Mouse (Mus musculus) lung, embryonic 16.5 days (tissue): ENCODE measurements at regions not wholly inside any gene's neighbourhood (a gene's known extent, or its start where the extent isn't known, plus 50 kb on each side); places are given as distances from the start of the nearest gene placed in this dataset.

ENCODE experiments used
- ATAC-seq: fragments of 200-750 bp; cut with Nextera tagmentation; 2 replicates; pipeline ENCODE4 v1.8.0; 2017; ENCODE audit warnings: low read depth, mild to moderate bottlenecking, moderate library complexity
- H3K27ac ChIP-seq: fragments of 300-500 bp; sonication (generic); 2 replicates; pipeline ENCODE4 v1.5.1; 2014; ENCODE audit warnings: mild to moderate bottlenecking, control low read depth, low read length
- H3K27me3 ChIP-seq: fragments of 300-500 bp; sonication (generic); 2 replicates; pipeline ENCODE4 v1.6.1; 2014; ENCODE audit warnings: low read depth, low read length, mixed read lengths; ENCODE audit not compliant: control insufficient read depth, insufficient read depth
- H3K36me3 ChIP-seq: fragments of 300-500 bp; sonication (generic); 2 replicates; pipeline ENCODE4 v1.6.1; 2014; ENCODE audit warnings: low read length; ENCODE audit not compliant: control insufficient read depth, insufficient read depth
- H3K4me1 ChIP-seq: fragments of 300-500 bp; sonication (generic); replicated peaks from 2 replicates; pipeline ENCODE4 v1.6.1; 2014; ENCODE audit warnings: low read length, mixed read lengths; ENCODE audit not compliant: control insufficient read depth, insufficient read depth
- H3K4me2 ChIP-seq: fragments of 300-500 bp; sonication (generic); 2 replicates; pipeline ENCODE4 v1.6.1; 2014; ENCODE audit warnings: low read depth, low read length, control low read depth
- H3K4me3 ChIP-seq: fragments of 300-500 bp; sonication (generic); 2 replicates; pipeline ENCODE4 v1.5.1; 2014; ENCODE audit warnings: mild to moderate bottlenecking, low read length, control low read depth
- H3K9ac ChIP-seq: fragments of 300-500 bp; sonication (generic); 2 replicates; pipeline ENCODE4 v1.6.1; 2014; ENCODE audit warnings: low read length, control low read depth
- H3K9me3 ChIP-seq: fragments of 300-500 bp; sonication (generic); 2 replicates; pipeline ENCODE4 v1.6.1; 2016; ENCODE audit warnings: low read length; ENCODE audit not compliant: control insufficient read depth
- WGBS: fragments of 180-500 bp; shearing (Covaris S2); extraction: QIAGEN DNeasy Blood & Tissue Kit; methylation state at CpG from one replicate; pipeline ENCODE4 v1.1.7; 2014; 5-methylcytosine and 5-hydroxymethylcytosine counted together

GRCm38 (mm10) chr8:60827241-60827640 lies 63.0 kb upstream of the Hpf1 start:
- Histone ChIP-seq H3K4me3 (no peak overlapping the region), H3K4me2 (no peak overlapping the region), H3K27me3 (no peaks in the 10 kb centered on the region), H3K9ac (no peak overlapping the region), H3K27ac (no peak overlapping the region), H3K9me3 (no peaks in the 10 kb centered on the region), H3K4me1 (no peaks in the 10 kb centered on the region; the same call in 1 of the 2 replicates), H3K36me3 (no peaks in the 10 kb centered on the region)
- 94% methylated on average over 8 of the region's 8 CpGs for WGBS
- ATAC-seq, result no peak

- H3K27ac ChIP-seq, result no peak overlapping the region
- no peak overlapping the region for H3K9ac ChIP-seq
- no peaks in the 10 kb centered on the region for H3K27me3 ChIP-seq
- H3K36me3 ChIP-seq, result no peaks in the 10 kb centered on the region
- H3K4me1 ChIP-seq, result no peaks in the 10 kb centered on the region; the same call in 1 of the 2 replicates
- WGBS, result 82% methylated on average over 4 of the region's 4 CpGs
- no peak overlapping the region for H3K4me2 ChIP-seq
- H3K9me3 ChIP-seq, result no peaks in the 10 kb centered on the region
- H3K4me3 ChIP-seq, result no peak overlapping the region
- no peak for ATAC-seq
These were observed 61.1 kb upstream of the Hpf1 start for GRCm38 (mm10) chr8:60829093-60829492.

GRCm38 (mm10) chr8:60830556-60830955 lies 59.7 kb upstream of the Hpf1 start:
- no peak for ATAC-seq
- H3K4me1 ChIP-seq, result no peaks in the 10 kb centered on the region; the same call in 1 of the 2 replicates
- H3K27ac ChIP-seq, result no peak overlapping the region
- WGBS, result 65% methylated on average over 1 of the region's 1 CpGs
- H3K9me3 ChIP-seq, result no peaks in the 10 kb centered on the region
- no peaks in the 10 kb centered on the region for H3K27me3 ChIP-seq
- H3K4me2 ChIP-seq, result no peak overlapping the region
- no peaks in the 10 kb centered on the region for H3K36me3 ChIP-seq
- no peak overlapping the region for H3K9ac ChIP-seq
- H3K4me3 ChIP-seq, result no peak overlapping the region

- 15% methylated on average over 3 of the region's 3 CpGs for WGBS
- Histone ChIP-seq H3K4me3 (no peak overlapping the region), H3K4me2 (no peak overlapping the region), H3K27me3 (no peaks in the 10 kb centered on the region), H3K4me1 (no peaks in the 10 kb centered on the region), H3K9ac (no peak overlapping the region), H3K9me3 (no peaks in the 10 kb centered on the region), H3K27ac (no peak overlapping the region), H3K36me3 (no peaks in the 10 kb centered on the region)
- no peak for ATAC-seq
These were observed 51.7 kb upstream of the Hpf1 start for GRCm38 (mm10) chr8:60838526-60838925.
